Mouse (Mus musculus) spleen, postnatal 14 days (tissue): Measurements from ENCODE around the gene Shank1.

Experiments used
- DNase-seq, 2 experiments: peaks; one replicate each; pipeline ENCODE4 v3.0.0; 2021 to 2022; ENCODE audit warnings: low spot score in 2 of 2

Gene Shank1

DNA sequence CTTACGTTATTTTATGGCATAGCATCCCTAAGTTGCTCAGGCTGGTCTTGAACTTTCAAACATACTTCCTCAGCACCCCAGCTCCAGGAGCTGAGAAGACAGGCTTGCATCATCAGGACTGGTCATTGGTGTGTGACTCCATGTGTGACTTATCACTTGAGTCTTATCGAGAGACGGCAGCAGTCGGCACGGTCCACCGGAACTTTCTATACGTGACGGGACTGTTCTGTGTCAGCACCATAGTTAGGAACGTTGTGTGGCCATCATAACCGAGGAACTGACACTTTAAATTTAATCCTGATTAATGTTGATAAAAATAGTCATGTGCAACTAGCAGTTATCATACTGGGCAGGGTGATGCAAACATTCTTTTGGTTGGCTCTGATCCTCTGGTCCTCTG lies 31.1 kb downstream of the Shank1 start:
- no peak for DNase-seq

DNA sequence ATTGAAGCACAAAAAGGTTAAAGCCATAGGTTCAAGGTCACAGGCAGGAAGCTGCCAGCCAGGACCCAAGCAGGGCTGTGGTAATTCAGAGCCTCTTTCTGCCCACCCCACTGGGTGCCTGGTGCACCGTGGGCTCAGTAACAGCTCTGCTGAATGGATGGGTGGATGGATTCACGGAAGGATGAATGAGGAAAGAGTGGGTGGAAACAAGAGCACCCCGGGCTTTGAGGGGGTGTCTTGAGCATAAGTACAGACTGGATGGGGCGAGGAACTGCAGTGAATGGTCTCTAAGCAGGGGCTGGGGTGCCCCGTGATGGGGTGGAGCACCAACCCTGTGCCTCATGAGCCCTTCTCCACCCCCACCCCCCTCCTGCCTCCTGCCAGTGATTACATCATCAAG lies 31.7 kb downstream of the Shank1 start:
- DNase-seq = no peak

GRCm38 (mm10) chr7:44343459-44344015 lies 33.5 kb downstream of the Shank1 start:
- DNase-seq = no peak

GRCm38 (mm10) chr7:44344622-44345021 lies 34.6 kb downstream of the Shank1 start:
- DNase-seq = no peak

GRCm38 (mm10) chr7:44349043-44349442 lies 39.0 kb downstream of the Shank1 start:
- DNase-seq = no peak

- peak; percentile 40 to 65 for DNase-seq
These were observed 41.1 kb downstream of the Shank1 start for GRCm38 (mm10) chr7:44350957-44351711.

DNA sequence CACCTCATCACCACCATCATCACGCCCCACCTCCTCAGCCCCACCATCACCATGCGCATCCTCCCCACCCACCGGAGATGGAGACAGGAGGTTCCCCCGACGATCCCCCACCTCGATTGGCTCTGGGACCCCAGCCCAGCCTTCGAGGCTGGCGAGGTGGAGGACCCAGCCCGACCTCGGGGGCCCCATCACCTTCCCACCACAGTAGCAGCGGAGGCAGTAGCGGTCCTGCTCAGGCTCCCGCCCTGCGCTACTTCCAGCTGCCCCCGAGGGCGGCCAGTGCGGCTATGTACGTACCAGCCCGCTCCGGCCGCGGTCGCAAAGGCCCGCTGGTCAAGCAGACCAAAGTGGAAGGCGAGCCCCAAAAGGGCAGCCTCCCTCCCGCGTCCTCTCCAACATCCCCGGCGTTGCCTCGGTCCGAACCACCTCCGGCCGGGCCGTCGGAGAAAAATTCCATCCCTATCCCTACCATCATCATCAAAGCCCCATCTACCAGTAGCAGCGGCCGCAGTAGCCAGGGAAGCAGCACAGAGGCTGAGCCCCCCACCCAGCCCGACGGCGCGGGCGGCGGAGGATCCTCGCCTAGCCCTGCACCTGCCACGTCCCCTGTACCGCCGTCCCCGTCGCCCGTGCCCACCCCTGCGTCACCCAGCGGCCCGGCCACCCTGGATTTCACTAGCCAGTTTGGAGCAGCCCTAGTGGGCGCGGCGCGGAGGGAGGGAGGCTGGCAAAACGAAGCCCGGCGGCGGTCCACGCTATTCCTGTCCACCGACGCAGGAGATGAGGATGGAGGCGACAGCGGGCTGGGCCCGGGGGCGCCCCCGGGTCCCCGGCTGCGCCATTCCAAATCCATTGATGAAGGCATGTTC lies 42.1 kb downstream of the Shank1 start:
- DNase-seq = no peak

DNA sequence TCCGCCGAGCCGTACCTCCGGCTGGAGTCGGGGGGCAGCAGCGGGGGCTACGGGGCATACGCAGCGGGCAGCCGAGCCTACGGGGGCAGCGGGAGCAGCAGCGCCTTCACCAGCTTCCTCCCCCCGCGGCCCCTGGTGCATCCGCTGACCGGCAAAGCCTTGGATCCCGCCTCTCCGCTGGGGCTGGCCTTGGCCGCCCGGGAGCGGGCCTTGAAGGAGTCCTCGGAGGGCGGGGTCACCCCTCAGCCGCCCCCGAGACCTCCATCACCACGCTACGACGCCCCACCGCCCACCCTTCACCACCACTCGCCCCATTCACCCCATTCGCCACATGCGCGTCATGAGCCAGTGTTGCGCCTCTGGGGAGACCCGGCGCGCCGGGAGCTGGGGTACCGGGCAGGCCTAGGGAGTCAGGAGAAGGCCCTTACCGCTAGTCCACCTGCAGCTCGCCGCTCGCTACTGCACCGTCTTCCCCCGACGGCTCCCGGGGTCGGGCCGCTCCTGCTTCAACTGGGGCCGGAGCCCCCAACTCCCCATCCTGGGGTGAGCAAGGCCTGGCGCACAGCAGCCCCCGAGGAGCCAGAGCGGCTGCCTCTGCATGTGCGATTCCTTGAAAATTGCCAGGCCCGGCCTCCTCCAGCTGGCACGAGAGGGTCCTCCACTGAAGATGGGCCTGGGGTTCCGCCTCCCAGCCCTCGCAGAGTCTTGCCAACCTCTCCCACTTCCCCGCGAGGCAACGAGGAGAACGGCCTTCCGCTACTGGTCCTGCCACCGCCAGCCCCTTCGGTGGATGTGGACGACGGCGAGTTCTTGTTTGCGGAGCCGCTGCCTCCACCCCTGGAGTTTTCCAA lies 42.9 kb downstream of the Shank1 start:
- DNase-seq = no peak

DNA sequence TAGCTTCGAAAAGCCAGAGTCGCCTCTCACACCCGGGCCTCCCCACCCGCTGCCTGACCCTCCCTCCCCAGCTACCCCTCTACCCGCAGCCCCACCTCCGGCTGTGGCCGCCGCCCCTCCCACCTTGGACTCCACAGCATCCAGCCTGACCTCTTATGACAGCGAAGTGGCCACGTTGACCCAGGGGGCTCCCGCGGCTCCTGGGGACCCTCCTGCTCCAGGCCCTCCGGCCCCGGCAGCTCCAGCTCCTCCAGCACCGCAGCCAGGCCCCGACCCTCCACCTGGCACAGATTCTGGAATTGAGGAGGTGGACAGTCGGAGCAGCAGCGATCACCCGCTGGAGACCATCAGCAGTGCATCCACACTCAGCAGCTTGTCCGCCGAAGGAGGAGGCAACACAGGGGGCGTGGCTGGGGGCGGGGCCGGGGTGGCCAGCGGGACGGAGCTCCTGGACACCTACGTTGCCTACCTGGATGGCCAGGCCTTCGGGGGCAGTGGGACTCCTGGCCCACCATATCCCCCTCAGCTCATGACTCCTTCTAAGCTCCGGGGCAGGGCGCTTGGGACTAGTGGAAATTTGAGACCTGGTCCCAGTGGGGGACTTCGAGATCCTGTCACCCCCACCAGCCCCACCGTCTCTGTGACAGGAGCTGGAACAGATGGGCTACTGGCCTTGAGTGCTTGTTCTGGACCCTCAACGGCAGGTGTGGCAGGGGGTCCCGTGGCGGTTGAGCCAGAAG lies 43.7 kb downstream of the Shank1 start:
- no peak for DNase-seq

DNA sequence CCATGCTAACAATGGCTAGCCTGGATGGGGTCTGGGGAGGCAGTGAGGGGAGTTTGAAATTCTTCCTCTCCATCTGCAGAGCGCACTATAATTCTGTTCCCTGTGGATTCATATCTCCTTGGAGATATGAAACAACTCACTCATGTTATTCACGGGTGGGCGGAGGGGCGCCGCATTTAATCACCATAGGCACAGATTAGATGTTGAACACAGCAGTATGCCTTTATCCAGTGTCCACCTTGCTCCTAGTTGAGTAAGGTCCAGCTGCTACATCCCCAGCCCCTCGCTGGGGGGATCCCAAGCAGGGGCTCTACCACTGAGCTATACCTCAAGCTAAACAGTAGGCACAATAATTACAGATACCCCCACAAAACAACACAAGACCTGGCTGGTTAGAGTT lies 45.4 kb downstream of the Shank1 start:
- DNase-seq = no peak

DNA sequence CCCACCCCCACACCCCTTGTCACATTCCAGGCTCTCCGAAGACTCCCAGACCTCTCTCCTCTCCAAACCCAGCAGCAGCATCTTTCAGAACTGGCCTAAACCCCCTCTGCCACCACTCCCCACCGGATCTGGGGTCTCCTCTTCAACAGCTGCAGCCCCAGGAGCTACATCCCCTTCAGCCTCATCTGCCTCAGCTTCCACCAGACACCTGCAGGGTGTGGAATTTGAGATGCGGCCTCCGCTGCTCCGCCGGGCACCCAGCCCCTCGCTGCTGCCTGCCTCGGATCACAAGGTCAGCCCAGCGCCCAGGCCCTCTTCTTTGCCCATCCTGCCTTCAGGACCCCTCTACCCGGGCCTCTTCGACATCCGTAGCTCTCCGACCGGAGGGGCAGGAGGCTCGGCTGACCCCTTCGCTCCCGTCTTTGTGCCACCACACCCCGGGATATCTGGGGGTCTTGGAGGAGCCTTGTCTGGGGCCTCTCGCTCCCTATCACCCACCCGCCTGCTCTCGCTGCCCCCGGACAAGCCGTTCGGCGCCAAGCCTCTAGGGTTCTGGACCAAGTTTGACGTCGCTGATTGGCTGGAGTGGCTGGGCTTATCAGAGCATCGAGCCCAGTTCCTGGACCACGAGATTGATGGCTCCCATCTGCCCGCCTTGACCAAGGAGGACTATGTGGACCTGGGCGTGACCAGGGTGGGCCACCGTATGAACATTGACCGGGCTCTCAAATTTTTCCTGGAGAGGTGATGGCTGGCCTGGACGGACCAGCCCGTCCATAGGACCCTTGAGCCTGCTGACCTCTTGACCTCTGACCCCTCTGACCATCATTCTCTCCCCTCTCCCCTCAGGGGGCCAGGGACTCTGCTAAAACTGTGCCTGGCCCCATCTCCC lies 46.8 kb downstream of the Shank1 start:
- no peak for DNase-seq

- DNase-seq = no peak
These were observed 47.5 kb downstream of the Shank1 start for GRCm38 (mm10) chr7:44357531-44357930.

GRCm38 (mm10) chr7:44358012-44358411 lies 48.0 kb downstream of the Shank1 start:
- no peak for DNase-seq

GRCm38 (mm10) chr7:44358886-44359654 lies 49.0 kb downstream of the Shank1 start:
- no peak for DNase-seq

GRCm38 (mm10) chr7:44359908-44360672 lies 50.0 kb downstream of the Shank1 start:
- peak; percentile 70 to 83 for DNase-seq

GRCm38 (mm10) chr7:44360792-44361301 lies 50.8 kb downstream of the Shank1 start:
- DNase-seq = no peak

DNA sequence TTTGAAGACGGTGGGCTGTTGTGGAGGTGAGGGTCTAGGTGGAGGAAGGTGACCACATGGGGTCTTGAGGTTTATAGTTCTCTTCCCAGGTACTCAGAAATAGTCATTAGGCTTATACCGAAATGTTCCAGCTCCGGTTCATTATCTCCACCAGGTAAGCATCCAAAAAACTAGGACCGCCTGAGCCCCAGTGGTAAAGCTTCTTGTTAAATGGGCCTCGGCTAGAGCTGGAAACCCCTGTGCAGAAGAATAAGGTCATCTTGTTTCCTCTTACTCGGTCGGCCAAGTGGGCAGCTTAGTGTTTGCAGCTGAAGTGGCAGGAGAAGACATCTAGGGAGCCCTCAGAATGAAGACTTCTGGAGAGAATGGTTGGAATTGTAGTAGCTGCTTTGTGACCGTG lies 62.6 kb downstream of the Shank1 start:
- no peak for DNase-seq

DNA sequence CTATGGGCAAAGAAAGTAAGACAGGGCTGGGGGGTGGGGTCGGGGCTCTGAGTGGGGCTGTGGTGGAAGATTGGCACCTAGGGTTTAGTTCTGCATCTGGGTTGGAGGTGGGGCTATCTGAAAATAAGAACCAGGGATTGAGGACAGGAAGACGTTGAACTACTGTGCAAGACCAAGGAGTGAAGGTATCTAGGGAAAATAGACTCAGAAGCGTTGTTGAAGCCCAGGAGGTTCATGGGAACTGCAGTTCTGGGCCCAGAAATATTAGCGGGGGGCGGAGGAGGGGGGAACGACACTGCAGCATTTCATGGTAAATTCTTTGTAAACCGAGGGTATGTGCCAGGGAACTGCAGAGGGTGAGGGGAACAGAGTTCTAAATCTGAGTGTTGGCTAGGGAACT lies 63.4 kb downstream of the Shank1 start:
- DNase-seq = no peak
